Mouse (Mus musculus) forebrain, embryonic 14.5 days (tissue): ENCODE results near the gene Them4. TPM values are rescaled to one million over a fixed set of nuclear protein-coding genes. Genes with fewer than 3 reads are reported as not detected.

ENCODE experiments used
- polyA plus RNA-seq: library from polyadenylated mRNA; unstranded; fragments of >200 nt; fragmentation: Nextera tagmentation; extraction: Ambion mirVana; gene quantifications from 2 replicates; pipeline ENCODE4 v1.2.1, GENCODE M21; 2014

Gene Them4
- polyA plus RNA-seq, 1 experiment from 2014 or later: 38.6 TPM

Other genes with a start within 250 kb of the Them4 start
- gene Gm10697, start 237.4 kb upstream of the Them4 start, polyA plus RNA-seq: not detected in 2 replicates
- gene Gm10696, start 131.9 kb upstream of the Them4 start, polyA plus RNA-seq: not detected in 2 replicates
- gene Gm5286, start 113.4 kb upstream of the Them4 start, polyA plus RNA-seq: not detected in 2 replicates
- gene Gm4778, start 46.1 kb upstream of the Them4 start, polyA plus RNA-seq: not detected in 2 replicates
- gene Them5, start 32.0 kb downstream of the Them4 start, polyA plus RNA-seq: 0.80 and 0.86 TPM in 2 replicates
- 1.5 TPM in 2 replicates for gene C2cd4d, start 52.3 kb downstream of the Them4 start, polyA plus RNA-seq
- 1.0 and 1.4 TPM in 2 replicates for gene Rorc, start 62.7 kb downstream of the Them4 start, polyA plus RNA-seq
- gene Lingo4, start 88.4 kb downstream of the Them4 start, polyA plus RNA-seq: 0.33 and 0.42 TPM in 2 replicates
- 59.8 and 61.9 TPM in 2 replicates for gene Tdrkh, start 103.2 kb downstream of the Them4 start, polyA plus RNA-seq
- gene Mrpl9, start 133.2 kb downstream of the Them4 start, polyA plus RNA-seq: 57.2 and 58.6 TPM in 2 replicates
- gene Oaz3, start 133.8 kb downstream of the Them4 start, polyA plus RNA-seq: 0.38 and 0.78 TPM in 2 replicates
- 301 and 306 TPM in 2 replicates for gene Celf3, start 168.2 kb downstream of the Them4 start, polyA plus RNA-seq
- 14.7 and 19.2 TPM in 2 replicates for gene Riiad1, start 170.3 kb downstream of the Them4 start, polyA plus RNA-seq